Mouse (Mus musculus): ENCODE data around the gene Masp1. TPM values are rescaled to one million over a fixed set of nuclear protein-coding genes. Genes with fewer than 3 reads are reported as not detected.

Gene Masp1
- total RNA-seq, 2 experiments from 2014 or later, result 24.5 TPM

GRCm38 (mm10) chr16:23471551-23471950 is 49.1 kb downstream of the Masp1 start:
- intact Hi-C loops (cut with DNase I), result no loop called here
- DNase-seq, result no peak

GRCm38 (mm10) chr16:23463671-23464347 is 56.8 kb downstream of the Masp1 start:
- intact Hi-C loops (cut with DNase I), result no loop called here
- no peak for DNase-seq

GRCm38 (mm10) chr16:23458906-23459588 is 61.6 kb downstream of the Masp1 start:
- DNase-seq, result no peak
- intact Hi-C loops (cut with DNase I), result no loop called here

- no peak for DNase-seq
- intact Hi-C loops (cut with DNase I), result no loop called here
Measured at GRCm38 (mm10) chr16:23457338-23457737, 63.3 kb downstream of the Masp1 start.

GRCm38 (mm10) chr16:23456534-23456933 is 64.1 kb downstream of the Masp1 start:
- DNase-seq, result peak; percentile 72 to 75
- intact Hi-C loops (cut with DNase I), result no loop called here

- intact Hi-C loops (cut with DNase I), result no loop called here
- no peak for DNase-seq
Measured at GRCm38 (mm10) chr16:23454376-23454775, 66.2 kb downstream of the Masp1 start.

- intact Hi-C loops (cut with DNase I), result loop anchor here (1.0 to 2.0 kb wide), 3 partner anchors 98 to 500 kb away; no protein-coding TSS in a partner anchor
- DNase-seq, result peak; percentile 59 to 78
Measured at GRCm38 (mm10) chr16:23452476-23452875, 68.1 kb downstream of the Masp1 start.

- intact Hi-C loops (cut with DNase I), result no loop called here
- DNase-seq, result no peak
Measured at GRCm38 (mm10) chr16:23450816-23451215, 69.8 kb downstream of the Masp1 start.

GRCm38 (mm10) chr16:23449946-23450345 is 70.7 kb downstream of the Masp1 start:
- intact Hi-C loops (cut with DNase I), result no loop called here
- no peak for DNase-seq

- no peak for DNase-seq
- intact Hi-C loops (cut with DNase I), result no loop called here
Measured at GRCm38 (mm10) chr16:23444231-23444630, 76.4 kb downstream of the Masp1 start.

GRCm38 (mm10) chr16:23437404-23438166 is 83.0 kb downstream of the Masp1 start:
- intact Hi-C loops (cut with DNase I), result no loop called here
- no peak for DNase-seq

- no peak for DNase-seq
- intact Hi-C loops (cut with DNase I), result no loop called here
Measured at GRCm38 (mm10) chr16:23429991-23430390, 90.6 kb downstream of the Masp1 start.

GRCm38 (mm10) chr16:23428647-23429319 is 91.8 kb downstream of the Masp1 start, which contains the start of gene Rtp1:
Gene Rtp1, plus strand, starts transcription at chr16:23429133.
- intact Hi-C loops (cut with DNase I), result no loop called here
- DNase-seq, result no peak

- intact Hi-C loops (cut with DNase I), result no loop called here
- DNase-seq, result no peak
Measured at GRCm38 (mm10) chr16:23427701-23428100, 92.9 kb downstream of the Masp1 start.

GRCm38 (mm10) chr16:23423825-23424224 is 96.8 kb downstream of the Masp1 start:
- DNase-seq, result no peak
- intact Hi-C loops (cut with DNase I), result no loop called here

GRCm38 (mm10) chr16:23419565-23420085 is 101.0 kb downstream of the Masp1 start:
- intact Hi-C loops (cut with DNase I), result no loop called here
- no peak for DNase-seq

- DNase-seq, result no peak
- intact Hi-C loops (cut with DNase I), result no loop called here
Measured at GRCm38 (mm10) chr16:23417456-23418240, 103.0 kb downstream of the Masp1 start.

- intact Hi-C loops (cut with DNase I), result no loop called here
- peak; percentile 53 to 66 for DNase-seq
Measured at GRCm38 (mm10) chr16:23416657-23417293, 103.8 kb downstream of the Masp1 start.

GRCm38 (mm10) chr16:23416261-23416656 is 104.4 kb downstream of the Masp1 start:
- peak in 1 of 2 experiments; percentile 65 for DNase-seq
- intact Hi-C loops (cut with DNase I), result no loop called here

All from heart, postnatal 10 days (tissue).